Mouse (Mus musculus): ENCODE measurements around the gene Gm16181. TPM values are rescaled to one million over a fixed set of nuclear protein-coding genes. Genes with fewer than 3 reads are reported as not detected.

The Gm16181 gene
- polyA plus RNA-seq, 1 experiment = not detected

DNA sequence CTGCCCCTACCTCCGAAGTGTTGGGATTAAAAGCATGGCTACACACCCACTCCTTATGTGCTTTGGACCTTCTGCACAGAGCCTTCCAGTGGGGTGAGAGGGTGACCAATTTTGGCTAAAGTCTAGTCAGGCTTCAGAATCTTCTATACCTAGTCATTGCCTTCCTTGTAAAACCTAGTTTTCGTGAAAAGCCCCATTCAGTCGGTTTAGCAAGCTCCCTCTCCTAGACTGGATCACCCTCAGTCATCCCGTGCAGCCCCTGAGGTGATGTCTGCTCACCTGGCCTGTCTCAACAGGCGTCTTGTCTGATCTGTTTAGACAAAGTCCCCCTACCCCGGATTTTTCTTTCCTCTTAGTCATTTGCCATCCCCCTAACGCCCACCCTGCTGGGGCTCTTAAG lies 22.6 kb upstream of the Gm16181 start:
- Histone ChIP-seq H3K9me3 (replicated peaks; ENCODE audit: control insufficient read depth, insufficient read depth, low read length, poor library complexity, severe bottlenecking) (no peaks in the 10 kb centered on the region), H3K9ac (ENCODE audit: low read depth, poor library complexity, severe bottlenecking) (no peak overlapping the region), H3K27me3 (ENCODE audit: control insufficient read depth, insufficient read depth, low read length, poor library complexity, severe bottlenecking) (no peaks in the 10 kb centered on the region)

DNA sequence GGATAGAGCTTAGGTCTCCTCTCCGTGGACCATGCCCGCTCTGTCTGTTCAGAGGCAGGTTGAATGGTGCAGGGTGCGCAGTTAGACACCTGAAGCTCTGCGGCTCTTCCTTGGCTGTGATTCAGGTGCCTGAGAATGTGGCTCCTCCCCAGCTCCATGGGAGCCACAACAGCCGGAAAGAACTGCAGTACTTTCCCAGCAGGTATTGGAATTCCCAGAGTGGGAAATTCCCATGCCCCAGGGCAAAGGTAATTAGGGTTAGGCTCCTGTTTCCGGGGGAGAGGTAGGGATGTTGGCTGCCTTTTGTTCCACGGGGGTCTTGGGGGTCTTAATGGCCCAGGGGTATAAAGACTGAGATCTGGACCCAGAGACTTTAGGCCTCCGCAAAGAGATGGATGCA lies 21.7 kb upstream of the Gm16181 start:
- Histone ChIP-seq H3K27me3 (ENCODE audit: control insufficient read depth, insufficient read depth, low read length, poor library complexity, severe bottlenecking) (no peaks in the 10 kb centered on the region), H3K9me3 (replicated peaks; ENCODE audit: control insufficient read depth, insufficient read depth, low read length, poor library complexity, severe bottlenecking) (no peaks in the 10 kb centered on the region), H3K9ac (ENCODE audit: low read depth, poor library complexity, severe bottlenecking) (no peak overlapping the region), H3K4me3 (ENCODE audit: low read depth, low read length) (no peak overlapping the region), H3K27ac (ENCODE audit: insufficient read depth, low read length) (no peak overlapping the region), H3K4me1 (ENCODE audit: control insufficient read depth, insufficient read depth, low read length) (no peaks in the 10 kb centered on the region), H3K36me3 (ENCODE audit: control insufficient read depth, insufficient read depth, low read length, poor library complexity, severe bottlenecking) (no peaks in the 10 kb centered on the region)
- TF ChIP-seq EP300 (IDR thresholded peaks at IDR 0.05; ENCODE audit: insufficient read depth, low read depth, low read length) = peak; percentile 33; the same call in 1 of the 2 replicates
- TF ChIP-seq CTCF (IDR thresholded peaks at IDR 0.05; ENCODE audit: low read depth, low read length) = no peak

More for the DNA sequence above, 22.6 kb upstream of the Gm16181 start:
- no peaks in the 10 kb centered on the region for H3K4me1 ChIP-seq (ENCODE audit: control insufficient read depth, insufficient read depth, low read length)
- H3K4me3 ChIP-seq (ENCODE audit: low read depth, low read length) = no peak overlapping the region
- TF ChIP-seq CTCF (IDR thresholded peaks at IDR 0.05; ENCODE audit: low read depth, low read length) (no peak), POLR2A (IDR thresholded peaks at IDR 0.05; ENCODE audit: insufficient read depth, low read length) (no peak), EP300 (IDR thresholded peaks at IDR 0.05; ENCODE audit: insufficient read depth, low read depth, low read length) (no peak)
- H3K36me3 ChIP-seq (ENCODE audit: control insufficient read depth, insufficient read depth, low read length, poor library complexity, severe bottlenecking) = no peaks in the 10 kb centered on the region
- H3K27ac ChIP-seq (ENCODE audit: insufficient read depth, low read length) = no peak overlapping the region

DNA sequence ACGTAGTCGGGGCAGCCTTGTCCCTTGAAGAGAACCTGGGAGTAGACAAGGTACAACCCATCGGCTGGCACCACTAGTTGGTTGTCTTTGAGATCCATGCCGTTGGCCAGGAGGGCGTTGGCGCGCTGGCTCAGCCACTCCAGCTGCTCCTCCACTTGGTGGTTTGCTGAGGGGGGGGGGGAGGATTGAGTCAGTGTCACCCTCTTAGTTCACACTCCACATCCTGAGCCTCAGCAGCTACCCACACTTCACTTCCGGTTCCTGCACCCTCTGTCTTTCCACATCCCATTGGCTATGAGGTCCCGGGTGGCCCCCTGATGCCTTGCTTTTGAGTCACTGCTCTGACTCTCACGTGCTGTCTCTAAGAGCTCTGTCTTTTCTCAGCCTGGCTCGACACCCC lies 20.2 kb upstream of the Gm16181 start:
- H3K27ac ChIP-seq (ENCODE audit: insufficient read depth, low read length) = no peak overlapping the region
- no peak overlapping the region for H3K4me3 ChIP-seq (ENCODE audit: low read depth, low read length)
- H3K9ac ChIP-seq (ENCODE audit: low read depth, poor library complexity, severe bottlenecking) = no peak overlapping the region
- H3K4me1 ChIP-seq (ENCODE audit: control insufficient read depth, insufficient read depth, low read length) = no peaks in the 10 kb centered on the region
- H3K9me3 ChIP-seq (replicated peaks; ENCODE audit: control insufficient read depth, insufficient read depth, low read length, poor library complexity, severe bottlenecking) = no peaks in the 10 kb centered on the region
- no peaks in the 10 kb centered on the region for H3K27me3 ChIP-seq (ENCODE audit: control insufficient read depth, insufficient read depth, low read length, poor library complexity, severe bottlenecking)
- TF ChIP-seq EP300 (IDR thresholded peaks at IDR 0.05; ENCODE audit: insufficient read depth, low read depth, low read length) (no peak), CTCF (IDR thresholded peaks at IDR 0.05; ENCODE audit: low read depth, low read length) (no peak), POLR2A (IDR thresholded peaks at IDR 0.05; ENCODE audit: insufficient read depth, low read length) (no peak)
- H3K36me3 ChIP-seq (ENCODE audit: control insufficient read depth, insufficient read depth, low read length, poor library complexity, severe bottlenecking) = no peaks in the 10 kb centered on the region

DNA sequence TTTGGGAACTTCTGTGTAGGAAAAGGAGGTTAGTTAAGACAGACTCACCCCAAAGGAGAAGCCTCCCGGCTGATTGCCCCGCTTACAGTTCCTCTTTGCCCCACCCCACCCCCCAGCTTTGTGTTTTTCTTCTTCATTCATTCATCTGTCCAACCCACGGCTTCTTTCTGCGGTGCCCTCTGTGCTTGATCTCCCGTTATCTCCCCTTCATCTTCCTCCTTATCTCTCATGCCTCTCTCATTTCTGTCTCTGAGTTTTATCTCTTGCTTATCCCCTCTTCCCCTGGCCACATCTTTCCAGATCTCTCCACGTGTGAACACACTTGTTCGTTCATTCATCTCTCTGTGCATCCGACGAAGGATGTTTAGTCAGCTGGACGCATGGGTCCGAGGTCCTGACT lies 19.5 kb upstream of the Gm16181 start:
- Histone ChIP-seq H3K36me3 (ENCODE audit: control insufficient read depth, insufficient read depth, low read length, poor library complexity, severe bottlenecking) (no peaks in the 10 kb centered on the region), H3K4me3 (ENCODE audit: low read depth, low read length) (no peak overlapping the region), H3K27ac (ENCODE audit: insufficient read depth, low read length) (no peak overlapping the region), H3K27me3 (ENCODE audit: control insufficient read depth, insufficient read depth, low read length, poor library complexity, severe bottlenecking) (no peaks in the 10 kb centered on the region), H3K9ac (ENCODE audit: low read depth, poor library complexity, severe bottlenecking) (no peak overlapping the region), H3K9me3 (replicated peaks; ENCODE audit: control insufficient read depth, insufficient read depth, low read length, poor library complexity, severe bottlenecking) (no peaks in the 10 kb centered on the region), H3K4me1 (ENCODE audit: control insufficient read depth, insufficient read depth, low read length) (no peaks in the 10 kb centered on the region)
- TF ChIP-seq POLR2A (IDR thresholded peaks at IDR 0.05; ENCODE audit: insufficient read depth, low read length) (no peak), CTCF (IDR thresholded peaks at IDR 0.05; ENCODE audit: low read depth, low read length) (no peak), EP300 (IDR thresholded peaks at IDR 0.05; ENCODE audit: insufficient read depth, low read depth, low read length) (no peak)

DNA sequence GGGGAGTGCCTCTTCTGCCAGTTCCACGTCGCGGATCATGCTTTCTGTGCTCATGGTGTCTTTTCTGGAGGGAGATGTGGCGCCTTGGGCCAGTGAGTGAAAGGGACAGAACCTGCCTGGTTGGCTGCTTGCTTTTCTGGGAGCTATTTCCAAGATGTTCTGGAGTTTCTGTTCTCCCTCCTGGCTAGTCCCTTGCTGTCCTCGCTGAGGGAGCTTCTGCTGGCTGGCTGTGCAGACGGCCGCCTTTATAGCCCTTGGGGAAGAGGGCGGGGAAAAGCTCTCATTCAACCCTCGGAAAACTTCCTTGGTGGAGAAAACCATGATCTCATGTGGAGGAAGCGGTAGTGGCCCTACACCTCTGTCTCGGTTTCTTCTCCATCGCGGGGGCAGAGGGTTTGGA lies 18.8 kb upstream of the Gm16181 start, which contains the start of gene Tnf:
Tnf (minus strand) TSS at position 221 of the 400 bp plus-strand sequence.
- Histone ChIP-seq H3K27ac (ENCODE audit: insufficient read depth, low read length) (no peak within 1 kb of the TSS), H3K27me3 (ENCODE audit: control insufficient read depth, insufficient read depth, low read length, poor library complexity, severe bottlenecking) (no peaks in the 10 kb centered on the region), H3K9ac (ENCODE audit: low read depth, poor library complexity, severe bottlenecking) (no peak within 1 kb of the TSS), H3K36me3 (ENCODE audit: control insufficient read depth, insufficient read depth, low read length, poor library complexity, severe bottlenecking) (no peaks in the 10 kb centered on the region), H3K4me1 (ENCODE audit: control insufficient read depth, insufficient read depth, low read length) (no peaks in the 10 kb centered on the region), H3K9me3 (replicated peaks; ENCODE audit: control insufficient read depth, insufficient read depth, low read length, poor library complexity, severe bottlenecking) (no peaks in the 10 kb centered on the region), H3K4me3 (ENCODE audit: low read depth, low read length) (no peak within 1 kb of the TSS)
- no peak for TF ChIP-seq EP300 (IDR thresholded peaks at IDR 0.05; ENCODE audit: insufficient read depth, low read depth, low read length)
- no peak for TF ChIP-seq POLR2A (IDR thresholded peaks at IDR 0.05; ENCODE audit: insufficient read depth, low read length)

DNA sequence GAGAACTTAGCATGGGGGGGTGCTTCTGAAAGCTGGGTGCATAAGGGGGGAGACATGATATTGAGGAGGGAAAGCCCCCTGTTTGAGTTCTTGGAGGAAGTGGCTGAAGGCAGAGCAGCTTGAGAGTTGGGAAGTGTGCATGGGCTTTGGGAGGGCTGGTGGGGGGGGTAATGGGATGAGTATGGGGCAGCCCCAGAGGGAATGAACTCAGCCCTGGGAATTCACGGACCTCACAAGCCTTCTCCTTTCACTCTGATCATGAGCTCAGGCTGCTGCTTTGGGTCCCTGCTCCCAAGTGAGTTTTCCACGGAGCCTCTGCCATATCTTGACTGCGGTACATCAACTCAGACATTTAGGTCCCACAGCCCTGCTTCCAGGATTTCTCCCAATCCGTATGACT lies 18.2 kb upstream of the Gm16181 start:
- Histone ChIP-seq H3K4me1 (ENCODE audit: control insufficient read depth, insufficient read depth, low read length) (no peaks in the 10 kb centered on the region), H3K27me3 (ENCODE audit: control insufficient read depth, insufficient read depth, low read length, poor library complexity, severe bottlenecking) (no peaks in the 10 kb centered on the region), H3K9me3 (replicated peaks; ENCODE audit: control insufficient read depth, insufficient read depth, low read length, poor library complexity, severe bottlenecking) (no peaks in the 10 kb centered on the region), H3K27ac (ENCODE audit: insufficient read depth, low read length) (no peak overlapping the region), H3K4me3 (ENCODE audit: low read depth, low read length) (no peak overlapping the region), H3K9ac (ENCODE audit: low read depth, poor library complexity, severe bottlenecking) (no peak overlapping the region), H3K36me3 (ENCODE audit: control insufficient read depth, insufficient read depth, low read length, poor library complexity, severe bottlenecking) (no peaks in the 10 kb centered on the region)
- TF ChIP-seq CTCF (IDR thresholded peaks at IDR 0.05; ENCODE audit: low read depth, low read length) (no peak), EP300 (IDR thresholded peaks at IDR 0.05; ENCODE audit: insufficient read depth, low read depth, low read length) (no peak), POLR2A (IDR thresholded peaks at IDR 0.05; ENCODE audit: insufficient read depth, low read length) (no peak)

Measured in ES-Bruce4 (cell line).